Mouse (Mus musculus): ENCODE measurements around the gene Gid4. TPM values are rescaled to one million over a fixed set of nuclear protein-coding genes. Genes with fewer than 3 reads are reported as not detected.

The Gid4 gene
- polyA plus RNA-seq, 1 experiment: 41.6 TPM

GRCm38 (mm10) chr11:60384762-60385421 is 32.1 kb upstream of the Gid4 start:
- H3K4me3 ChIP-seq (replicated peaks; ENCODE audit: insufficient read depth, low read depth, low read length): no peak overlapping the region
- peaks cover 4% of the 10 kb centered on the region; the same call in 1 of the 2 replicates for H3K4me1 ChIP-seq (ENCODE audit: control insufficient read depth, insufficient read depth, low read length)
- TF ChIP-seq CTCF (IDR thresholded peaks at IDR 0.05; ENCODE audit: borderline replicate concordance, insufficient read depth, low read depth, low read length) (no peak), POLR2A (IDR thresholded peaks at IDR 0.05; ENCODE audit: borderline replicate concordance, insufficient read depth, low read length) (no peak)
- no peak overlapping the region for H3K27ac ChIP-seq (ENCODE audit: insufficient read depth, low read length)
- H3K27me3 ChIP-seq (ENCODE audit: control insufficient read depth, insufficient read depth, low read length): no peaks in the 10 kb centered on the region
- DNase-seq: peak; percentile 15 to 29
- WGBS: 17% methylated on average over 16 of the region's 16 CpGs

GRCm38 (mm10) chr11:60385946-60386345 is 31.0 kb upstream of the Gid4 start:
- H3K27ac ChIP-seq (ENCODE audit: insufficient read depth, low read length): no peak overlapping the region
- no peaks in the 10 kb centered on the region for H3K27me3 ChIP-seq (ENCODE audit: control insufficient read depth, insufficient read depth, low read length)
- WGBS: 80% methylated on average over 5 of the region's 5 CpGs
- no peak overlapping the region for H3K4me3 ChIP-seq (replicated peaks; ENCODE audit: insufficient read depth, low read depth, low read length)
- no peak for DNase-seq
- peaks cover 4% of the 10 kb centered on the region; the same call in 1 of the 2 replicates for H3K4me1 ChIP-seq (ENCODE audit: control insufficient read depth, insufficient read depth, low read length)
- TF ChIP-seq POLR2A (IDR thresholded peaks at IDR 0.05; ENCODE audit: borderline replicate concordance, insufficient read depth, low read length) (no peak), CTCF (IDR thresholded peaks at IDR 0.05; ENCODE audit: borderline replicate concordance, insufficient read depth, low read depth, low read length) (no peak)

GRCm38 (mm10) chr11:60387944-60388343 is 29.0 kb upstream of the Gid4 start:
- 97% methylated on average over 2 of the region's 2 CpGs for WGBS
- Histone ChIP-seq H3K4me1 (ENCODE audit: control insufficient read depth, insufficient read depth, low read length) (peaks cover 4% of the 10 kb centered on the region; the same call in 1 of the 2 replicates), H3K4me3 (replicated peaks; ENCODE audit: insufficient read depth, low read depth, low read length) (no peak overlapping the region), H3K27ac (ENCODE audit: insufficient read depth, low read length) (no peak overlapping the region), H3K27me3 (ENCODE audit: control insufficient read depth, insufficient read depth, low read length) (no peaks in the 10 kb centered on the region)
- no peak for DNase-seq
- TF ChIP-seq CTCF (IDR thresholded peaks at IDR 0.05; ENCODE audit: borderline replicate concordance, insufficient read depth, low read depth, low read length): no peak
- TF ChIP-seq POLR2A (IDR thresholded peaks at IDR 0.05; ENCODE audit: borderline replicate concordance, insufficient read depth, low read length): no peak

GRCm38 (mm10) chr11:60391346-60391745 is 25.6 kb upstream of the Gid4 start:
- no peak for DNase-seq
- TF ChIP-seq POLR2A (IDR thresholded peaks at IDR 0.05; ENCODE audit: borderline replicate concordance, insufficient read depth, low read length) (no peak), CTCF (IDR thresholded peaks at IDR 0.05; ENCODE audit: borderline replicate concordance, insufficient read depth, low read depth, low read length) (no peak)
- WGBS: 88% methylated on average over 6 of the region's 6 CpGs
- no peaks in the 10 kb centered on the region for H3K27me3 ChIP-seq (ENCODE audit: control insufficient read depth, insufficient read depth, low read length)
- no peaks in the 10 kb centered on the region for H3K4me1 ChIP-seq (ENCODE audit: control insufficient read depth, insufficient read depth, low read length)
- no peak overlapping the region for H3K4me3 ChIP-seq (replicated peaks; ENCODE audit: insufficient read depth, low read depth, low read length)
- no peak overlapping the region for H3K27ac ChIP-seq (ENCODE audit: insufficient read depth, low read length)

- H3K27ac ChIP-seq (ENCODE audit: insufficient read depth, low read length): no peak overlapping the region
- TF ChIP-seq CTCF (IDR thresholded peaks at IDR 0.05; ENCODE audit: borderline replicate concordance, insufficient read depth, low read depth, low read length) (no peak), POLR2A (IDR thresholded peaks at IDR 0.05; ENCODE audit: borderline replicate concordance, insufficient read depth, low read length) (no peak)
These were observed 20.4 kb upstream of the Gid4 start for GRCm38 (mm10) chr11:60396546-60396945.

GRCm38 (mm10) chr11:60397172-60397571 is 19.8 kb upstream of the Gid4 start:
- Histone ChIP-seq H3K4me1 (ENCODE audit: control insufficient read depth, insufficient read depth, low read length) (peaks cover 5% of the 10 kb centered on the region), H3K27ac (ENCODE audit: insufficient read depth, low read length) (no peak overlapping the region), H3K27me3 (ENCODE audit: control insufficient read depth, insufficient read depth, low read length) (no peaks in the 10 kb centered on the region), H3K4me3 (replicated peaks; ENCODE audit: insufficient read depth, low read depth, low read length) (no peak overlapping the region)
- 29% methylated on average over 2 of the region's 2 CpGs for WGBS
- TF ChIP-seq POLR2A (IDR thresholded peaks at IDR 0.05; ENCODE audit: borderline replicate concordance, insufficient read depth, low read length): no peak
- no peak for TF ChIP-seq CTCF (IDR thresholded peaks at IDR 0.05; ENCODE audit: borderline replicate concordance, insufficient read depth, low read depth, low read length)
- no peak for DNase-seq

More at GRCm38 (mm10) chr11:60396546-60396945, 20.4 kb upstream of the Gid4 start:
- peak; percentile 33 to 41 for DNase-seq
- WGBS: 20% methylated on average over 6 of the region's 6 CpGs
- Histone ChIP-seq H3K4me3 (replicated peaks; ENCODE audit: insufficient read depth, low read depth, low read length) (no peak overlapping the region), H3K4me1 (ENCODE audit: control insufficient read depth, insufficient read depth, low read length) (peaks cover 5% of the 10 kb centered on the region), H3K27me3 (ENCODE audit: control insufficient read depth, insufficient read depth, low read length) (no peaks in the 10 kb centered on the region)

- H3K27ac ChIP-seq (ENCODE audit: insufficient read depth, low read length): no peak overlapping the region
- TF ChIP-seq CTCF (IDR thresholded peaks at IDR 0.05; ENCODE audit: borderline replicate concordance, insufficient read depth, low read depth, low read length) (no peak), POLR2A (IDR thresholded peaks at IDR 0.05; ENCODE audit: borderline replicate concordance, insufficient read depth, low read length) (no peak)
- DNase-seq: no peak
- WGBS: 100% methylated on average over 1 of the region's 1 CpGs
- no peaks in the 10 kb centered on the region for H3K27me3 ChIP-seq (ENCODE audit: control insufficient read depth, insufficient read depth, low read length)
- no peaks in the 10 kb centered on the region for H3K4me1 ChIP-seq (ENCODE audit: control insufficient read depth, insufficient read depth, low read length)
- no peak overlapping the region for H3K4me3 ChIP-seq (replicated peaks; ENCODE audit: insufficient read depth, low read depth, low read length)
These were observed 10.3 kb upstream of the Gid4 start for GRCm38 (mm10) chr11:60406606-60407005.

GRCm38 (mm10) chr11:60412173-60412572 is 4.8 kb upstream of the Gid4 start:
- no peak overlapping the region for H3K4me3 ChIP-seq (replicated peaks; ENCODE audit: insufficient read depth, low read depth, low read length)
- DNase-seq: peak; percentile 46 to 74
- no peak overlapping the region for H3K27ac ChIP-seq (ENCODE audit: insufficient read depth, low read length)
- H3K4me1 ChIP-seq (ENCODE audit: control insufficient read depth, insufficient read depth, low read length): no peaks in the 10 kb centered on the region
- peak; percentile 51 for TF ChIP-seq CTCF (IDR thresholded peaks at IDR 0.05; ENCODE audit: borderline replicate concordance, insufficient read depth, low read depth, low read length)
- no peak for TF ChIP-seq POLR2A (IDR thresholded peaks at IDR 0.05; ENCODE audit: borderline replicate concordance, insufficient read depth, low read length)
- no peaks in the 10 kb centered on the region for H3K27me3 ChIP-seq (ENCODE audit: control insufficient read depth, insufficient read depth, low read length)
- under 1% methylated on average over 3 of the region's 3 CpGs for WGBS
